Mouse (Mus musculus) T-helper 2 cell (primary cell): ENCODE measurements around the gene Dusp14.

Experiments used
- in situ Hi-C: fragments of 300-600 bp; cut with MboI, MseI; formaldehyde crosslinking; loops from one replicate; pipeline ENCODE4 v1.15.1; 2025; ENCODE audit warnings: high pct_unique_total_duplicates

The Dusp14 gene

DNA sequence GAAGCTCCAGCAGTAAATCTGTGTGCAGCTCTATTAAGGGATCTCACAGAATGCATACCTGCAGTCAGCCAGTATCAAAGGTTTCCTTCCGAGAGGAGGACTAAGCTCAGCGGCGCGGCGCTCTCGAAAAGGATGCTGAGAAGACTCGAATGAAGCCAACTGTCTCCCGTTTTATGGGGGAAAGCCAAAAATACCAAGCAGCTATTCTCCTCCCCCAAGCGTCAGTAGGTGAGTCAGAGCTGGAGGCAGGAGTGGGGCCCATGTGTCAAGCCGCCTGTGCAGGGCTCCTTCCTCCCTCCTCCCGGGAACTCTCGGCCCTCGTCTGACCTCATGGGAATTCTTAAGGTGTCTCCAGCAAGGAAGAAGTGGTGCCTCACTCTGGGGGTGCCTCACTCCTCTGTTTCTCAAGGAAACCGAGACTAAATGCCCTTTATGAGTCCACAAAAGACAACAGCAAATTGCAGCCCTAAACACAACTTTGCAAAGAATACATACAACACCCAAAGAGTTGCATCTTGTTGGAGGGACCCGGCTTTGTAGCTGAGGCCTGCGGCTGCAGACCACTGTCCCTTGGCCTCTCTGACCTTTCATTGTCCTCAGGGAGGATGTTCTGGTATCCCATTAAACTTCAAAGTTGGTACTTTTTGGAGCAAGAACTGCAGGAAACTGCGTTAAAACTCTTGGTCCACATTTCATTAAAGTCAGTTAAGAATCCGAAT, 2.0 kb downstream of the Dusp14 start:
- in situ Hi-C loops: no loop called here

DNA sequence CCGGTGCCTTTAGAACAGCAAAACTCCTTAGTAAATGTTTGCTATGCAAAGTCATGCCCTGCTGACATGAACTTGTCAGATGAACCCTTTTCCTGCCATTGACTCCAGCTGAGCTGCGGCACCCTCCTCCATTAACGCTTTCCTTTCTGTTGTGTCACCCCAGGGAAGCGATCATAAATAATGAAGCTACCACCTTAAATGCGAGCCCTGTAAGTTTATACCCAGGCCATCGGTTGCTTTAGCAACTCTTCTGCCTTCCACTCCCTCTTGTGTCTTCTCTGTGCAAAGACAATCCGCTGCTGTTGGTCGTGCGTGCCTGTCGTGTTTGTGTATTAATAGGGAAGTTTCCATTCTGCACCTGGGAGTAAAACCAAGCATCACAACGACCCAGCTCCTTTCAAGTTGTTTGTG, 3.0 kb downstream of the Dusp14 start:
- in situ Hi-C loops: no loop called here

DNA sequence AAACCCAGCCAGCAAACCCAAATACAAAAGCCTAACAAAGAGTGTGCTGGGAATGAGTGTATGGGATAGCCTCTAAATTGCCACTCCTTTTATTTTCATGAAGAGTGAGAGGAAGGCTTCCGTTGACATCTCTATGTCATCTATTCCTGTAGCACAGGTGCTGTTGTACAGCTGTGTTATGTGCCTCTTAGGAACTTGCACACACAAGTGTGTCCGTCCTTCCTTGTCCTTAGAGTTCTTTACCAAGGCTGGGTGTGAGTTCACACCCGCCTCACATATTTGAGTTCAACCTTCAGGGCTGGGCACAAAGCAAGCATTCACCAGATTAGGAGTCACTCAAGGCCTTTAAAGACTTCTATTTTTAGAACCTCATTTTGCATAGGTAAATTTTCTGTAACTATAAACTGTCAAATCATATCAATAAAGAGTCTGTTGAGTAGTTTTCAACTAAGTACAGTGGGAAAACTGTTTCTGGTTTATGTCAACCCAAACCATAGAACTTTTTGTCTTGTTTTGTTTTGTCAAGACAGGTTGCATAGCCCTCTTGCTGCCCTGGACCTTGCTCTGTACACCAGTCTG, 5.3 kb downstream of the Dusp14 start:
- in situ Hi-C loops: no loop called here

DNA sequence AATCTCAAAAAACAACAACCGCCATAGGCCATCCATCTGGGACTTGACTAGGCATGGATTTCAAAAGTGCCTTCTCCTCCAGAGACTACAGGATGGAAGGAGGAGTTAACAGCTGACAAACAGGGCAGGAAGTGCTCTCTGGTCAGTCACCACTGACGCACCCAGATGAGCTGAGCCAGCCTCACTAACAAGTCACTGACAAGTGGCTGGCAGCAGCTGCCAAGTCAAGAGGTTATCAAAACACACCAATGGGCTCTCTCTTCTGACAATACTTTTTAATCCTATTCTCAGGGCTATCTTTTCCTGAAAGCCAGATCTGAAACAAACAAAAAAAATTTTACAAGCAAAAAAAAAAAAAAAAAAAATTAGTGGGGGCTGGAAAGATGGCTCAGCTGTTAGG, 6.3 kb downstream of the Dusp14 start:
- in situ Hi-C loops: no loop called here

DNA sequence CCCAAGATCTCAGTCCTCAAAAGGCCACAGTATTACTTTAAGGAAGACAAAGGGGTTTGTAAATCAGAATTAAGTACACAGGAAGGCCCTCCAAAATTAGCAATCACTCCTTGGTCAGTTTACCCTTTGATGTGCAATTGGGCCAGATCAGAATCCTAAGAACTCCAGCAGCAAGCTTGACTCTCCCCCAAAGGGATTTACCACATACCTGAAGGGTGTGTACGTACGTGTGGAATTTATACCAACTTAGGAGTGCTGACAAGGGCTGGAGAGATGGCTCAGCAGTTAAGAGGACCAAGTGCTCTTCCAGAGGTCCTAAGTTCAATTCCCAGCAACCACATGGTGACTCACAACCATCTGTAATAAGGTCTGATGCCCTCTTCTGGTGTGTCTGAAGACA, 7.2 kb downstream of the Dusp14 start:
- in situ Hi-C loops: no loop called here

DNA sequence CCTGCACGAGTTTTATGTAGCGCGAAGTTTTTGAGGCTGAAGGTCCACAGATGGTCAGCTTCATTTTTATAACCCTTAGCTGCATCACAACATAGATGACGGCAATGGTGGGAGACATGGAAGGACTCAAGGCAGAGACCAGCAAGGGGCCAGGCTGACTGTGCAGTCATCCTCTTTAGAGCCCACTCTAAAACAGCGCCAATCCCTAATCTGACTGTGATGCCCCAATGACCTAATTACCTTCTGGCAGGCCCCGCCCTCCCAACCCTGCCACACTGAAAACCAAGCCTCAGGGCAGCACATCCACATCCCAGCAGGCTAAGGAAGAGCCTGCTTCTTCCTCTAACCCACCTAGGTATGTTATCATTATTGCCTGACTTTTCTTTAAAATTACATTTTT, 8.4 kb downstream of the Dusp14 start:
- in situ Hi-C loops: no loop called here

DNA sequence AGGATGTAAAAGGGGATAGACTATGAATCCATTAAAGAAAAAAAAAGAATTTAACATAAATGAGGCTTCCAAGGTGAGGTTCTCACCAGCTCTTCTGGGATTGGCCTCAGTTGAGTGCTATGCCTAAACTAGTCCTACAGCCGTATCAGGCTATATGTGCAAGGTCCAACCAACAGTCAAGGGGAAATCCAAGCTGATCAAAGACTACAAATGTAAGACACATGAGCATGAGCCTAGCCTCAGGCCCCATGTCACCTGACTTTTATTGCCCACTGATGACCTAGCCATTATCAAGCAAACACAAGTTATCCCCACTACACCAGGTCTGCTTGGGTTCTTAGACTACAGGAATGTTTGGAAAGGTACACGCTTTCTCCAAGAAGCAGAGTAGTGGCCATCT, 9.3 kb downstream of the Dusp14 start:
- in situ Hi-C loops: no loop called here

DNA sequence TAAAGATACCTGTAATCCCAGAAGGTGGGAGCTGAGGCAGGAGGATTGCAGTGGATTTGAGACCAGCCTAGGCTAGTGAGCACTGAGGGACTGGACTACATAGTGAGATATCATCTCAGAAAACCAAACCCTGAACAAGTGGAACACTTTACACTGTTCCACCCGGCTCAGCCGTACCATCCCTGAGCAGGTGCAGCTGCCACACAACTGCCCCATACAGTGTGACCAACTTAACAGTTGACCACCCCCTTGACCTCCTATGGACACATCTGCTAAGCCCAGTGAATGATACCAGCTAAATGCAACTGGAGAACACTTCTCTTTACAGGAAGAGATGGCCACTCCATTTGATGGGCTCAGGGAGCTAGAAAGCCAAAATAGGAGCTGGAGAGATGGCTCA, 11.6 kb downstream of the Dusp14 start:
- in situ Hi-C loops: no loop called here

DNA sequence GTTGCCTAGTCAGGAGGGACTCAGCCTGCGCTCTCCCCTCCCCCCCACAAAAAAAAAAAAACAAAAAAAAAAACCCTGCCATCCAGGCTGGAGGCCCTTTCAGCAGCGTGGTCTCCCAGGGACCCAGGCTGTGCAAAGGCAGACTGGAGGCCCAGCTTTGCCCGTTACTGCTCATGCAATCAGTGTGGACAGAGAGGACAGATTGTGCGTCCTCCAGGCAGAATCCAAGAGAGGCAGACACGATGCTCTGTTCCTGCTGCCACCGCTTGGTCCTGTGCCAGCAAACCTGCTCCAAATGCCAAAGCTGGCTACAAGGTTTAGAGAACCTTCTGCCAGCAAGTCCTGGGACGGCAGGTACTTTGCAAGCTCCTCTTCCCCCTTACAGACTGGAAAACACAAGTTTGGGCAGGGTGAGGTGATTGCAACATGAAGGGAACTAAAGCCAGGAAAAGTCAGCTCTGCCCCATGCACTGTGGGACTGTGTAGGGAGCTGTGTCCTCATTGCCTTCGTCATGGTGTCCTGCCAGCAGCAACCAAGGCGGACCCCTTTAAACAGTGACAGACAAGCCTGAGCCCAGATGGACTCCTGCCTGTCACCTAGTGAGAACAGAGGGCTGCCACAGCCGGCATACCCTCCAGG, 15.4 kb downstream of the Dusp14 start:
- in situ Hi-C loops: no loop called here

DNA sequence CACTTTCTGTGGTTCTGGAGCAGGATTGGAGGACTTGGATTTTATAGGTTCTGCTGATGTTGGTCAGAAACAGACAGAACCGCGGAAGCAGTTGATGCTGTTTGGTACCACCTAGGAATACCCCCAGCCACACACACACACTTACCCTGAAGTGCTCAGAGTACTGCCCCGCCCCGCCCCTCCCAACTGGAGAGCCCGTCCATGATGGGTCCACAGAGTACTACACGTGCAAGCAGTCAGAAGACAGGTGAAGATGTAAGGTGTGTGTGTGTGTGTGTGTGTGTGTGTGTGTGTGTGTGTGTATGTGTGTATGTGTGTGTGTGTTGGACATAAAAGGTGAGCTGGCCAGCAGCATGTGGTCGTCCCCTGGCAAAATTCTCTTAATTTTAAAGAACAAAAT, 16.0 kb downstream of the Dusp14 start:
- in situ Hi-C loops: no loop called here

DNA sequence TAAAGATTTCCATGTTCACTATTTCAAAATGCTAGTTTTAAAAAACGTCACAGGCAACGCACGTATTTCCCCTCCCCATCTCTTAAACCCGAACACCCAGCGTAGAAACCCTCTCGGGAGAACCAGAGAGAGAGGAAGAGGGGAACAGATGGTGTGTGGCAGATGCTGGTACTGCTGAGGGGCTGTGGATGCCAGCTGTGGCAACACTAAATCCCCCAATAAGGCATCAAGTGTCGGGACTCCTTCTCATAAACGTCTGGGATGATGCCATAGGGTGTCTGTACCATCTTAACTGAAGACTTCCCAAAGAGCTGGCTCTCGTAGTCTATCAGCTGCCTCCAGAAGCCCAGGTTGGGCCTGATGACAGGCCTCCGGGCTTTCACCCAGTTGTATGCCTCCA, 20.6 kb downstream of the Dusp14 start:
- in situ Hi-C loops: no loop called here

DNA sequence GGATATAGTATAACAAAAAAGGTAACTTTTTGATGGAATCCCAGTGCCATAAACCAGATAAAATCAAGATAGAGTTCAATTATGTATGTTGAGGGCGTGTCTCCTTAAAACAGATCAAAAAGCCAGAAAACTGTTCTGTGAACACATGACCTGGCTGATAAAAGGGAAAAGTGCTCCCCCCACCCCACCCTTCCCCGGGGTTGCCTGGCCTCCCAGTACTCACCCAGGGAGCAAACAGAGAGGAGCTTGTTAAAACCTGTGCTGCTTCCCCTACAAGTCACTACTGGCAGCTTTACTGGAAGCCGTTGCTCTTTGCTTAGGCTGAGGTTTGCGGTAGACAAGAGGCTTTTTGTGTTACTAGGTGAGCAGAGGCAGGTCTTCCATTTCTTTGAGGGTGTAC, 21.8 kb downstream of the Dusp14 start:
- in situ Hi-C loops: no loop called here

DNA sequence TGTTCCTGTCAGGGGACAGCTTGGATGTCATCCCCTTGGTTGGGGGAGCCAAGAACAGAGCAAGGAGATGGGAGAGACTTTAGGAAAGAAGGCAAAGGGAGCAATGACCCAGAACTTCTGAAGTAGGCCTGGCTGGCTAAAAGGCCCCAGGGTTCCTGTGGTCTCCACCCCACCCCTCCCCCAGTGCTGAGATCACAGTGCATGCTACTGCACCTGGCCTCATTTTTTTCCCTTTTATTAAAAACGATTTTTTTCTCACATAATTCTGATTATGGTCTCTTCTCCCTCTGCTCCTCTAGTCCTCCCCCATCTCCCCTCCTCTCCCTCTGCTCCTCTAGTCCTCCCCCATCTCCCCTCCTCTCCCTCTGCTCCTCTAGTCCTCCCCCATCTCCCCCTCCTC, 24.1 kb downstream of the Dusp14 start:
- in situ Hi-C loops: no loop called here

DNA sequence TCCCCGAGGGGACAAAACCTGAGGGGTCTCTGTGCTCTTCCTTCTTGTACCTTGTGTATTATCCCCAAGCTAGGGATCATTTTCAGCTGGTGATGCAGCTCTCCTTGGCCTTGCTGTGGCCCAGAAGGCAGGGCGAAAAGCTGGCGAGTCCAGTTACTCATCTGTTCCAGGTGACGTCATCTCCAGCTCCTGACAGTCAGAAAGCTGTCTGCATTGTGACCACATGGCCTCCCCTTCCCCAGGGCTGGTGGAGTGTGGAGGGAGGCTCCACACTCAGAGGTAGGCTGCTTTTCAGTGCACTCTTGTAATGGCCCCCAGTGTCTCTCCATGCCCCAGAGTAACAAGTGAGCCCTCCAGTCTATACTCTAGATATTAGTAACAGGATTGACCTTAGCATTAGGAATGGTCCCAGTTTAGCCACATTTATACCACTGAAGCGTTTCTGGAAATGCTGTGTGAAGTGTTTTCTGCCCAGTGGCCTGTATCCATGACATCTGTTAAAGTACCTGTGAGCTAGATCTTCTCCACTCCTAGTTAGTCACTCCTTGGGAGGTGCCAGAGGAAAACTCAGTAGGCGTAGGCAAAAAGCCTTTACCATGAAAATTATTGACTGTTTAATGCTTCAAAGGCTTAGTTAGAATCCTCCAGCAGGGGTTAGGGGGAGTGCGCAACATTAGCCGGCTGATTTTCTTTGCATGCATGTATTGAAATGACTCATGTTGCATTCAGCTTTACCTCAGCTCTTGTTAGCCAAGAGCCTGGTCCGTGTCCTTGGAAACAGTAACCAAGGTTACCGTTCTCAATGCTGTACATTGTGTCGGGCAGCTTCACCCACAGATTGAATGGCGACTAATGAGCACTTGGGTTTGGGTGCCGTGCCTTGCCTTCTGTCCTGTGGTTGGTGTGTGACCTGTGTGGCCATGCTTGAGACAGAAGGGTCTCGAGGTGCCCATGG, 26.0 kb downstream of the Dusp14 start:
- in situ Hi-C loops: no loop called here

DNA sequence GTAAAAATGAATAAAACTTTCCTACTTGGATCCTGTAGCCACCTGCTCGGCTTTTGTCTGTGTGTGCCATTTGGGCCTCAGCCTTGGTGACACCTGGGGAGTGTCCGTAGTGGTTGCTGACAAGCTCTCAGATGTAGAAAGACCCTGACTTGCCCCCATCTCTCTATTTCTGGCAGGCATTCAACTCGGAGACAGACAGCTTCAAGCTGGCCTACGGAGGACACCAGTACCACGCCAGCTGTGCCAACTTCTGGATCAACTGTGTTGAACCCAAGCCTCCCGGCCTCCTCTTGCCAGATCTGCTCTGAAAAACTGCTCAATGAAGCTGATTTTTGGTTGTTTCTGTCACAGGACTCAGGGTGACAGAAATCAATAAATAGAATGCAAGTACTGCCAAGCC, 28.4 kb downstream of the Dusp14 start:
- in situ Hi-C loops: no loop called here

DNA sequence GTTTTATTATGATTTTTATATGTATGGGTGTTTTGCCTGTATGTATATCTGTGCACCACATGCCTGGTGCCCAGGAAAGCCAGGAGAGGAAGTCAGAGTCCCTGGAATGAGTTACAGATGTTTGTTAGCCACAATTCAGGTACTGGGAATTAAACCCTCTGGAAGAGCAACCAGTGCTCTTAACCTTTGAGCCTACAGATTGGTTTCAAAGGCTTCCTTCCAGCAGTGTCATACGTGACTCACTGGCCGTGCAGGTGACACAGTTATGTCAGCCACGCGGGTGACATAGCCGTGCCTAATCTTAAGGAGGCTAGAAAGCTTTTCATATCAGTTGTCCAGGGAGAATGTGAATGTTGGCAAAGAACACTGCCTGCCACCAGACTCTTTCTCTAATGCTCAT, 35.4 kb downstream of the Dusp14 start:
- in situ Hi-C loops: loop anchor here (10.0 kb wide), 1 partner anchor 249 kb away; no protein-coding TSS in a partner anchor

DNA sequence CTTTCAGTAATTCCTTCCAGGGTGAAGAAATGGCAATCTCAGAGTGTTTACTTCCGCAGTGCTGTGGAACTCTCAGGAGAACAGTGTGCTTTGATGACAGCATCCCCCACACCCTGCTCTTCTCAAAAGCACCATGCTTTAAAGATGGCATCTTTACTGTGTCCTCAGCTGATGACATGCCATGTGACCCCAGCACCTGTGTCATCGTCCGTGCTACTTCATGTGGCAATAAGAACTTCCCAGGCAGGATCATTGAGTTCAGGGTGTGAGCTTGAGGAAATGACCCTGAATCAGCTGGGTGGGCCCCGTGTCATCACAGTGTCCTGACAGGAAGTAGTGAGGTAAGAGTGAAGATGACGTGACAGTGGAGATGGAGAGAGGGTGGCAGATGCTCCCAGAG, 36.5 kb downstream of the Dusp14 start:
- in situ Hi-C loops: loop anchor here (10.0 kb wide), 1 partner anchor 248 kb away; no protein-coding TSS in a partner anchor

DNA sequence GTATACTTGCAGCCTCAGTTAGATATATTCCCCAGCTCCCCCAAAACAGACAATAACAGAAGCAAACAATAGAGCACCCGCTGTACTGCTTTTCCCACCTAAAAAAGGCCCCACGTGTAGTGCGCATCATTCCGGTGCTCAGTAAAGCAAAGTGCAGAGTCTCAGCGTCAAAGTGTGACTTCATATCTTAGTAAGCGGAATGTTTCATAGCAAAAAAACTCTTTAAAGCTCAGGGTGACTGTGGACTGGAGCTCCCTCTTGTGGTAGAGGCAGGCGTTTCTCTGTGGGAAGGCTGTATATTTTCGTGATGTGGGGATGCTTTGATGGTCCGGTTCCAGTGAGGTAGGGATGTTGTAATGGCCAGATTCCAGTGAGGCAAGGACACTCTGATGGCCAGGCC, 37.1 kb downstream of the Dusp14 start:
- in situ Hi-C loops: loop anchor here (10.0 kb wide), 1 partner anchor 247 kb away; no protein-coding TSS in a partner anchor

DNA sequence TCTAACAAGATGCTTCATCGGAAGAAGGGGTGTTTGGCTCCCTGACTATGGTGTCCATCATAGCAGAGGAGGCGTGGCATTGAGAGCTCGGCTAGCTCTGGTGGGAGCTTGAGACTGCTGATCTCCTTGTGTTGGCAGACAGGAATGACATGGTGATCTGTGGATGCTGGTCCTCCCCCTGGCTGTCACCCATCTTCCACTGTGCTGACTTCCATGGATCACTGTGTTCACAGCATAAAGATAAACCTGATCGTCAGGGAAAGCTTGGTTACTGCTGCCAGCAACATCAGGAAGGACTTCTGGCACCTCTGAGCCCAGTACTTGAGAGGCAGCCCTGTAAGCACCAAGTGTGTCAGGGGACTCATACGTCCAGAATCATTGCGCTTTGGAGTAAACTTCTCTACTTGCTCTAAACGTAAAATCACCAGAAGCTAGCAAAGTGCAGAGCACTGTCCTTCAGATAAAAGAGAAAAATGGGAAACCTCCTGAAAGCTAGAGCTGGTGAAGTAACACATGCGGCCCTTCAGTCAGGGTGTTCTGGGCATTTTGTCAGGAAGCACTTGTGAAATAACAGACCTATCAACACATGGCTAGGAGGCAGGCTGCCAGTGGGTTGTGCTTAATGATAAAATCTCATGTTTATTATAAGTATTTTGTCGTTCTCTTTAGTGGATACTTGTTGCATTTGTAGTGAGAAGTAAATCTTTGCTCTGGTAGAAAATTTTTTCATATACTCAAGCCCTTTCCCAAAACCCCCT, 40.6 kb downstream of the Dusp14 start:
- in situ Hi-C loops: no loop called here

DNA sequence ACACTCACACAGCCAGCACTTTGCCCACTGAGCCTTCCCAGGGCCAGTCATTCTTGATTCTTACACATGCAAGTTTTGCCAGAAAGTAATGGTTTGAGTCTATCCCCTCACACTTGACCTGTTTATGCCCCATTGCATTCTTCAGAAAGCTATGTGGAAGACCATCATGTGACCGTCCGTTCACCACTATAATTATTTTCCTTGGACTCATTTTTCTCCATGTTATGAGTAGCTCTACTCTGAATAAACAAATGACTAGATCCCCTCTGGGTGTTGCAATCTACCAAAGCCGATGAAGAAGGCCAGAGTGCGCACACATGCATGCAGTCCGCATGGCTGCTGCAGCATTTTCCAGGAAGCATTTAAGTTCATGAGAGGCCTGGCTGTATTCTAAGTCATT, 41.8 kb downstream of the Dusp14 start:
- in situ Hi-C loops: no loop called here

DNA sequence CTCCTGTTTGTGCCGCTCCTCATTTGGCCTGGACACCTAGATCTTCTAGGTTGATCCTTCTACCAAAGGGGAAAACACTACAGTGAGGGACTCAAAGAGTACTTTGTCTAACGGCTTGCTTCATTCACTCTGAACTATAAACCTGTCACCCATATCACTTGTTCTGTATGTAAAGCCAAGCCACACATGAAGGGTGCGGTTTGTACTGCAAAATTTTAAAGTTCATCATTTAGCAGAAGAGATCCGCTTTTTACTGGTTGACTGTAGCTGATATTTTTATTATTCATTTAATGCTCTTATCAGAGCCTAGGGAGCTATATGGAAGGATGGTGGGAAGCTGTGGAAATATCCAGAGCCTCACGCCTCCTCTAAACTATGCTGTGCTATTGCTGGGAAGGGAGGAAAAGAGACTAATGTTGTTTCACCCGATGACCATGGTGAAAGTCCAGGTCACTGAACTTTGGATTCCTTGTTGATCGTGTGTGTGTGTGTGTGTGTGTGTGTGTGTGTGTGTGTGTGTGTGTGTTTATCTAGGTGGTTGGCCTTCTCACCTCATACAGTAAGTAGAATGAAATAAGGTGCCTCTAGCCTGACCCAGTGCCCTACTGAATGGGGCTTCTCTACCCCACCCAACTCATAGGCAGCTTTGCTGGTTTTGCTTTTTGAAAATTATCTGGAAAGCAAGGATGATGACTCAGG, 52.1 kb downstream of the Dusp14 start:
- in situ Hi-C loops: no loop called here
